In the genomic region with DNA sequence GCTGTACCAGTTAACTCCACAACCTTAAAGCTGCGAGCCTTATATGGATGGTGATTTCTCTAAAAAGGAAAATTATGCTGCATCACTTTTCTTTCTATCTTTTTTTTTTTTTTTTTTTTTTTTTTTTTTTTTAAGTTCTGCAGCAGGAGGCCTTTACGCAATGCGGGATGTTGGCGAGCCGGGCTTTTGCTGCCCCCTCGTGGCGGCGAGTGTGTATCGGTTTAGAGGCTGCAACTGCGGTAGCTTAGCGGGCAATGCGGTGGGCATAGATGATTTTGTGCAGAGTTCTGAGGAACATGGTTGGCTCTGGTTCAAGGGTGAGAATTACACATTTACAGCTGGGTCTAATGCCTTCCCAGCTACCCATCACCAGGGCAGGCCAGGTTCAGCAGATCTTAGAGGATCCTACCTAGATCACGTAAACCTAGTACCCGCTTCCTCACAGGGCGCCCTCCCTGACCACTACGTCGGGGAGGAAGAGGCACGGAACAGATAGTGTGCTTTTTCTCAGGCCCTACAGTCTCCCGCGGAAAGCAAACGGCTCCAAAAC, we compare ENCODE assay signal across 8 mouse cellular contexts. TPM values are rescaled to one million over a fixed set of nuclear protein-coding genes. Genes with fewer than 3 reads are reported as not detected.
DNase-seq lines count a peak whose midpoint lies in the region; ATAC-seq lines count a peak whose summit lies in the region.

No protein-coding gene starts in this region.

- H3K4me3 ChIP-seq in hindbrain, embryonic 12.5 days = no peak overlapping the region

- H3K9ac ChIP-seq in hindbrain, embryonic 12.5 days = no peak overlapping the region

- H3K9me3 ChIP-seq in hindbrain, embryonic 12.5 days (replicated peaks) = no peaks in the 10 kb centered on the region

- no peak overlapping the region for H3K27ac ChIP-seq in hindbrain, embryonic 12.5 days

- H3K4me2 ChIP-seq in hindbrain, embryonic 12.5 days (replicated peaks) = no peak overlapping the region

- peaks cover 9% of the 10 kb centered on the region; the same call in 1 of the 2 replicates for H3K4me1 ChIP-seq in hindbrain, embryonic 12.5 days

- WGBS in hindbrain, embryonic 12.5 days = 25% methylated on average over 21 of the region's 21 CpGs

- H3K36me3 ChIP-seq in hindbrain, embryonic 12.5 days = no peaks in the 10 kb centered on the region

- peaks cover 14% of the 10 kb centered on the region; the same call in 1 of the 2 replicates for H3K27me3 ChIP-seq in hindbrain, embryonic 12.5 days

- DNase-seq in R1 (ENCODE audit: low read depth, low spot score) = peak; percentile 72
- DNase-seq in cerebellum, postnatal 14 days = peak; percentile 94
- peak; percentile 76 to 88 for DNase-seq in frontal cortex, postnatal 14 days (ENCODE audit: low spot score in 2 of 2)
- peak; percentile 87 to 97 for DNase-seq in layer of hippocampus, postnatal 25 days (ENCODE audit: extremely low spot score in 1 of 2, low spot score in 1 of 2)
- DNase-seq in lung, postnatal 25 days (ENCODE audit: low spot score) = peak; percentile 83
- DNase-seq in retina, adult 2 months (ENCODE audit: low read depth, low spot score) = peak; percentile 45
- peak; percentile 85 for DNase-seq in thymus, postnatal 25 days

- peak; percentile 65 for ATAC-seq in hindbrain, embryonic 12.5 days (ENCODE audit: low FRiP score)

RNA-seq across cellular contexts. Expression of a gene that starts 40.1 kb away (rescaled TPM):
- not detected in 2 replicates for polyA plus RNA-seq in hindbrain, embryonic 12.5 days (2016; fragmentation: Nextera tagmentation; extraction: Ambion mirVana)
- total RNA-seq in layer of hippocampus, postnatal 25 days (2021) = not detected
